Mouse (Mus musculus): ENCODE data around the gene Mthfd1l. TPM values are rescaled to one million over a fixed set of nuclear protein-coding genes. Genes with fewer than 3 reads are reported as not detected.

Mthfd1l gene
- polyA plus RNA-seq, 1 experiment = 5.8 TPM

DNA sequence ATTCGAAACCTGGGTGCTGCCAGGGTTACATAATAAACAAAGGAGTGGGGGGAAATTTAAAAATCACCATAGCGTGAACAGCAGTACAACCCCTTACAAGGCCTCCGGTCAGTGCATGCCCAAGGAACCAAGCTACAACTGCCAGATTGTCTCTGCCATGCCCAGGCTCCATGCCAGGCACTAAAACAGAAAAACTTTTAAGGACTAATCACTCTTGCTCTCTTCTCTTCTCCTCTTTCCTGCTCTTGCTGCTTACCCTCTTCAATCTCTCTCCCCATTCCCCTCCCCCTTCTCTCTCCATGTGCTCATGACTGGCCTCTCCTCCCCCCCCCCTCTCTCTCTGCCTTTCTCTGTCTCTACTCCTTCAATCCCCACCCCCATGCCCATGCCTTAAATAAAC lies 190.1 kb downstream of the Mthfd1l start:
- Histone ChIP-seq H3K4me3 (ENCODE audit: extremely low read depth, insufficient read depth, insufficient read length) (no peak overlapping the region), H3K36me3 (ENCODE audit: control insufficient read depth, insufficient read depth, low read length) (no peaks in the 10 kb centered on the region), H3K27ac (ENCODE audit: insufficient read depth, low read length) (no peak overlapping the region), H3K4me1 (ENCODE audit: control insufficient read depth, insufficient read depth, insufficient read length) (no peaks in the 10 kb centered on the region), H3K27me3 (ENCODE audit: control insufficient read depth, insufficient read depth, low read length) (no peaks in the 10 kb centered on the region)
- WGBS = 94% methylated on average over 3 of the region's 3 CpGs
- no peak for DNase-seq (ENCODE audit: low read depth in 1 of 2, low spot score in 2 of 2)
- TF ChIP-seq POLR2A (IDR thresholded peaks at IDR 0.05; ENCODE audit: low read depth, low read length) = no peak
- no peak for TF ChIP-seq CTCF (IDR thresholded peaks at IDR 0.05; ENCODE audit: extremely low read depth, insufficient read depth, insufficient read length, insufficient replicate concordance)

- H3K4me1 ChIP-seq (ENCODE audit: control insufficient read depth, insufficient read depth, insufficient read length) = no peaks in the 10 kb centered on the region
- H3K27me3 ChIP-seq (ENCODE audit: control insufficient read depth, insufficient read depth, low read length) = no peaks in the 10 kb centered on the region
- DNase-seq (ENCODE audit: low read depth in 1 of 2, low spot score in 2 of 2) = no peak
- no peak overlapping the region for H3K4me3 ChIP-seq (ENCODE audit: extremely low read depth, insufficient read depth, insufficient read length)
- H3K27ac ChIP-seq (ENCODE audit: insufficient read depth, low read length) = no peak overlapping the region
- H3K36me3 ChIP-seq (ENCODE audit: control insufficient read depth, insufficient read depth, low read length) = no peaks in the 10 kb centered on the region
- WGBS = 90% methylated on average over 9 of the region's 9 CpGs
- TF ChIP-seq POLR2A (IDR thresholded peaks at IDR 0.05; ENCODE audit: low read depth, low read length) (no peak), CTCF (IDR thresholded peaks at IDR 0.05; ENCODE audit: extremely low read depth, insufficient read depth, insufficient read length, insufficient replicate concordance) (no peak)
Observed at GRCm38 (mm10) chr10:4164681-4165080, 191.8 kb downstream of the Mthfd1l start.

DNA sequence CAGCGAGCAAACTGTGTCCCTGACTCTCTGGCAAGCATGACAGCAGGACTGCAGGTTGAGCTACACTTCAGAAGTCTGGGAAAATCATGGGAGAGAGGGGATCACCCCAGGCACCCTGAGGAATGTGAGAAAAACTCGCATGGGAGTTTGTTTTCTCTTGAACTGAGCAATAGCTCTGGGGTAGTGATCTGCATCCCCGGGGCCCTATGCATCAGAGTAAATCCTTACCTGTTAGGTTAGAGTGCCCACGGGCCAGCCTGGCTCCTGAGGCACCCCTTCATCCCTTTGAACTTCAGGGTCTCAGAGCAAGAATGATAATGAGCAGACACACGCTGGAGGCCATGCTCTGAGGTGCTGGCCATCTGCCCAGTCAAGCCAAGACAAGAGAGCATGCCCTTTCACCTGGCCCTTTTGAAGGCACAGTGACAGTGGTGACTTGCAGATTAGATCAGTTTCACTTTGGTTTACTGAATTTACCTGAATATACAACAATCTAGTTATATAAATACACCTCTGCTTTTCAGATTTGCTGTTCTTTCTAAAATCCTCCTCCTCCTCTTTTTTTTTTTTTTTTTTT lies 195.4 kb downstream of the Mthfd1l start:
- H3K27me3 ChIP-seq (ENCODE audit: control insufficient read depth, insufficient read depth, low read length) = no peaks in the 10 kb centered on the region
- 76% methylated on average over 5 of the region's 5 CpGs for WGBS
- TF ChIP-seq POLR2A (IDR thresholded peaks at IDR 0.05; ENCODE audit: low read depth, low read length) (no peak), CTCF (IDR thresholded peaks at IDR 0.05; ENCODE audit: extremely low read depth, insufficient read depth, insufficient read length, insufficient replicate concordance) (no peak)
- no peak overlapping the region for H3K27ac ChIP-seq (ENCODE audit: insufficient read depth, low read length)
- DNase-seq (ENCODE audit: low read depth in 1 of 2, low spot score in 2 of 2) = no peak
- H3K4me3 ChIP-seq (ENCODE audit: extremely low read depth, insufficient read depth, insufficient read length) = no peak overlapping the region
- no peaks in the 10 kb centered on the region for H3K4me1 ChIP-seq (ENCODE audit: control insufficient read depth, insufficient read depth, insufficient read length)
- no peaks in the 10 kb centered on the region for H3K36me3 ChIP-seq (ENCODE audit: control insufficient read depth, insufficient read depth, low read length)

GRCm38 (mm10) chr10:4174229-4174628 lies 201.3 kb downstream of the Mthfd1l start:
- no peak for DNase-seq (ENCODE audit: low read depth in 1 of 2, low spot score in 2 of 2)
- Histone ChIP-seq H3K4me1 (ENCODE audit: control insufficient read depth, insufficient read depth, insufficient read length) (no peaks in the 10 kb centered on the region), H3K36me3 (ENCODE audit: control insufficient read depth, insufficient read depth, low read length) (no peaks in the 10 kb centered on the region), H3K27me3 (ENCODE audit: control insufficient read depth, insufficient read depth, low read length) (no peaks in the 10 kb centered on the region), H3K4me3 (ENCODE audit: extremely low read depth, insufficient read depth, insufficient read length) (no peak overlapping the region), H3K27ac (ENCODE audit: insufficient read depth, low read length) (no peak overlapping the region)
- TF ChIP-seq CTCF (IDR thresholded peaks at IDR 0.05; ENCODE audit: extremely low read depth, insufficient read depth, insufficient read length, insufficient replicate concordance) (no peak), POLR2A (IDR thresholded peaks at IDR 0.05; ENCODE audit: low read depth, low read length) (no peak)
- WGBS = 94% methylated on average over 5 of the region's 5 CpGs

DNA sequence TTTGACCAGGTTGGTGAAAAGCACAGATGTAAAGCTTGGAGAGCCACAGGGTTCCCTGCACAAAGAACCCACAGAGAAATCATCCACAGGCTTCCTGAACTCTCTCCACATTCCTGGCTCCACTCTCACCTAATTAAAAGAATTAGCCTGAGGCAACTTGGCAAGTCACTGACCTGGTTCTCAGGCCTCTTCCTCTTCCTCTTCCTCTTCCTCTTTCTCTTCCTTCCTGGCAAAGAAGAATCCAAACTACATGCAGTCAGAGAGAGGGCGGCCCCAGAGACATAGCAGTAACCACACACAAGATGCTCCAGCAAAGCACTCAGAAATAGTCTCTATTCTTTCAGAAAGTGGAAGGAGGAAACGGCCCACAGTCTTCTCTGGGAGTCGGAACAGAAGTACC lies 201.8 kb downstream of the Mthfd1l start:
- H3K27me3 ChIP-seq (ENCODE audit: control insufficient read depth, insufficient read depth, low read length) = no peaks in the 10 kb centered on the region
- no peak for DNase-seq (ENCODE audit: low read depth in 1 of 2, low spot score in 2 of 2)
- TF ChIP-seq CTCF (IDR thresholded peaks at IDR 0.05; ENCODE audit: extremely low read depth, insufficient read depth, insufficient read length, insufficient replicate concordance) (no peak), POLR2A (IDR thresholded peaks at IDR 0.05; ENCODE audit: low read depth, low read length) (no peak)
- no peak overlapping the region for H3K4me3 ChIP-seq (ENCODE audit: extremely low read depth, insufficient read depth, insufficient read length)
- H3K36me3 ChIP-seq (ENCODE audit: control insufficient read depth, insufficient read depth, low read length) = no peaks in the 10 kb centered on the region
- no peak overlapping the region for H3K27ac ChIP-seq (ENCODE audit: insufficient read depth, low read length)
- H3K4me1 ChIP-seq (ENCODE audit: control insufficient read depth, insufficient read depth, insufficient read length) = no peaks in the 10 kb centered on the region
- WGBS = 71% methylated on average over 3 of the region's 3 CpGs

GRCm38 (mm10) chr10:4177285-4177684 lies 204.4 kb downstream of the Mthfd1l start:
- no peak overlapping the region for H3K4me3 ChIP-seq (ENCODE audit: extremely low read depth, insufficient read depth, insufficient read length)
- WGBS = 89% methylated on average over 4 of the region's 4 CpGs
- no peaks in the 10 kb centered on the region for H3K36me3 ChIP-seq (ENCODE audit: control insufficient read depth, insufficient read depth, low read length)
- peaks cover 3% of the 10 kb centered on the region; the same call in 1 of the 2 replicates for H3K4me1 ChIP-seq (ENCODE audit: control insufficient read depth, insufficient read depth, insufficient read length)
- H3K27ac ChIP-seq (ENCODE audit: insufficient read depth, low read length) = no peak overlapping the region
- H3K27me3 ChIP-seq (ENCODE audit: control insufficient read depth, insufficient read depth, low read length) = no peaks in the 10 kb centered on the region
- DNase-seq (ENCODE audit: low read depth in 1 of 2, low spot score in 2 of 2) = no peak
- TF ChIP-seq POLR2A (IDR thresholded peaks at IDR 0.05; ENCODE audit: low read depth, low read length) = no peak
- no peak for TF ChIP-seq CTCF (IDR thresholded peaks at IDR 0.05; ENCODE audit: extremely low read depth, insufficient read depth, insufficient read length, insufficient replicate concordance)

DNA sequence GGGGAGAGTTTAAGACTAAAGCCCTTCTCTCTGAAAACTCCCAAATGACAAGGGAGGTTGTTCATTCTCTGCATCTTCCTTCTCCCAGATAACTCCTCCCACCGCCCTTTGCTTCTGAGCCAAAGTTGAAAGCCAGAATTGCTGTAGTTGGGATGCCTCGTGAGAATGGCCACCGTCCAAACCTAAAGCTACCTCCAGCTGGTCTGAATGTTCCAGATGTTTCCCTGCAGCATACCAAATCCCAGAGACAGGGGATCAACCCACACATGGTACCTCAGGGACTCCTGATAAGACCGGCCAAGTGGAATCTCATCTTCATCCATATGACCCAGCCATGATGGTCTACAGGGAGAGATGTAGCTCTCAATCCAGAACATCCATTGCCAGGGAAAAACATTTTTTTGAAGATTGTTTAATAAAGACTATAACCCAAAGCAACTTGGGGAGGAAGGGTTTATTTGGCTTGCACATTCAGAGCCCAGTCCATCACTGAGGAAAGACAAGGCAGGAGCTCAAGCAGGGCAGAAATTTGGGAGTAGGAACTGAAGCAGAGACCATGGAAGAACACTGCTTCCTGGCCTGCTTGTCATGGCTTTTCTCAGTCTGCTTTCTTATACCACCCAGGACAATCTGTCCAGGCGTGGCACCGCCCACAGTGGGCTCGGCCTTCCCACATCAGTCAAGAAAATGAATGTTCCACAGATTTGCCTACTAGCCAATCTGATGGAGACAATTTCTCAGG lies 206.3 kb downstream of the Mthfd1l start:
- WGBS = 93% methylated on average over 7 of the region's 7 CpGs
- H3K4me1 ChIP-seq (ENCODE audit: control insufficient read depth, insufficient read depth, insufficient read length) = peaks cover 7% of the 10 kb centered on the region; the same call in 1 of the 2 replicates
- no peaks in the 10 kb centered on the region for H3K36me3 ChIP-seq (ENCODE audit: control insufficient read depth, insufficient read depth, low read length)
- TF ChIP-seq CTCF (IDR thresholded peaks at IDR 0.05; ENCODE audit: extremely low read depth, insufficient read depth, insufficient read length, insufficient replicate concordance) = no peak
- TF ChIP-seq POLR2A (IDR thresholded peaks at IDR 0.05; ENCODE audit: low read depth, low read length) = no peak
- H3K27ac ChIP-seq (ENCODE audit: insufficient read depth, low read length) = no peak overlapping the region
- H3K27me3 ChIP-seq (ENCODE audit: control insufficient read depth, insufficient read depth, low read length) = no peaks in the 10 kb centered on the region
- H3K4me3 ChIP-seq (ENCODE audit: extremely low read depth, insufficient read depth, insufficient read length) = no peak overlapping the region
- DNase-seq (ENCODE audit: low read depth in 1 of 2, low spot score in 2 of 2) = no peak
